Mouse (Mus musculus) myocyte (in vitro differentiated cells): ENCODE results near the gene Rad54l2.

Experiments
- MYOG ChIP-seq, 3 experiments: IDR thresholded peaks; one replicate each; pipeline ENCODE4 v1.6.1; 2011; ENCODE audit warnings: control low read depth in 2 of 3, low read depth in 2 of 3, mild to moderate bottlenecking in 2 of 3; ENCODE audit not compliant: insufficient read length in 2 of 3, control insufficient read depth in 1 of 3, insufficient read depth in 1 of 3
- POLR2A ChIP-seq: IDR thresholded peaks from one replicate; pipeline ENCODE4 v1.6.1; 2011; ENCODE audit warnings: low read depth, mild to moderate bottlenecking, control low read depth, moderate library complexity; ENCODE audit not compliant: insufficient read length
- USF1 ChIP-seq: IDR thresholded peaks from one replicate; pipeline ENCODE4 v1.6.1; 2011; ENCODE audit warnings: low read depth, mild to moderate bottlenecking, control low read depth, moderate library complexity

GRCm38 (mm10) chr9:106769781-106770180, 19.2 kb downstream of the Rad54l2 start:
- no peak for TF ChIP-seq POLR2A
- TF ChIP-seq MYOG (IDR thresholded peaks at IDR 0.05; ENCODE audit: control insufficient read depth in 1 of 3, insufficient read depth in 1 of 3, insufficient read length in 2 of 3, low read depth in 2 of 3): no peak
- TF ChIP-seq USF1: no peak
